Mouse (Mus musculus): ENCODE data around the gene Usp36.

Gene Usp36

GRCm38 (mm10) chr11:118222351-118222885 lies 67.6 kb downstream of the Usp36 start:
- peak; percentile 65 for DNase-seq (ENCODE audit: low read depth)

- peak; percentile 91 for DNase-seq (ENCODE audit: low read depth)
Observed at GRCm38 (mm10) chr11:118220561-118221262, 69.3 kb downstream of the Usp36 start.

- DNase-seq (ENCODE audit: low read depth) = peak; percentile 32
Observed at GRCm38 (mm10) chr11:118219066-118219465, 71.0 kb downstream of the Usp36 start.

GRCm38 (mm10) chr11:118216468-118216867 lies 73.6 kb downstream of the Usp36 start:
- no peak for DNase-seq (ENCODE audit: low read depth)

- DNase-seq (ENCODE audit: low read depth) = peak; percentile 62
Observed at GRCm38 (mm10) chr11:118215928-118216458, 74.1 kb downstream of the Usp36 start.

- peak; percentile 62 for DNase-seq (ENCODE audit: low read depth)
Observed at GRCm38 (mm10) chr11:118212636-118213112, 77.4 kb downstream of the Usp36 start.

- no peak for DNase-seq (ENCODE audit: low read depth)
Observed at GRCm38 (mm10) chr11:118211749-118212635, 78.1 kb downstream of the Usp36 start.

GRCm38 (mm10) chr11:118210962-118211361 lies 79.1 kb downstream of the Usp36 start:
- no peak for DNase-seq (ENCODE audit: low read depth)

- no peak for DNase-seq (ENCODE audit: low read depth)
Observed at GRCm38 (mm10) chr11:118210116-118210515, 79.9 kb downstream of the Usp36 start.
